Mouse (Mus musculus) frontal cortex, postnatal 25 days (tissue): ENCODE measurements around the gene Plbd2.
"Not testable (repeated sequence)": the region's sequence is repeated elsewhere in the genome, so short reads cannot be mapped to it uniquely, and the experiment has no call there.

ENCODE experiments used
- DNase-seq, 2 experiments: peaks; one replicate each; pipeline ENCODE4 v3.0.0; 2022; ENCODE audit warnings: low spot score in 2 of 2

The Plbd2 gene

GRCm38 (mm10) chr5:120510982-120511642 lies 7.7 kb upstream of the Plbd2 start, which contains the start of gene Slc8b1:
Gene Slc8b1, plus strand, starts transcription at chr5:120511168.
- peak; percentile 63 to 71 for DNase-seq

- DNase-seq = no peak
Observed at GRCm38 (mm10) chr5:120507311-120507710, 3.9 kb upstream of the Plbd2 start.

GRCm38 (mm10) chr5:120506490-120506889 lies 3.1 kb upstream of the Plbd2 start:
- DNase-seq = no peak

GRCm38 (mm10) chr5:120505781-120506180 lies 2.4 kb upstream of the Plbd2 start:
- DNase-seq = no peak

GRCm38 (mm10) chr5:120505368-120505767 lies 1.9 kb upstream of the Plbd2 start:
- DNase-seq = peak; percentile 60 to 65

GRCm38 (mm10) chr5:120502675-120503143 lies 716 bp downstream of the Plbd2 start:
- DNase-seq = no peak

- peak in 1 of 2 experiments; percentile 15 for DNase-seq
Observed at GRCm38 (mm10) chr5:120502147-120502621, 1.2 kb downstream of the Plbd2 start.

GRCm38 (mm10) chr5:120500609-120501008 lies 2.8 kb downstream of the Plbd2 start:
- DNase-seq = not testable (repeated sequence)

GRCm38 (mm10) chr5:120499202-120499601 lies 4.2 kb downstream of the Plbd2 start:
- no peak for DNase-seq

- DNase-seq = no peak
Observed at GRCm38 (mm10) chr5:120497071-120497470, 6.4 kb downstream of the Plbd2 start.

GRCm38 (mm10) chr5:120495703-120496226 lies 7.7 kb downstream of the Plbd2 start:
- no peak for DNase-seq

- DNase-seq = no peak
Observed at GRCm38 (mm10) chr5:120495064-120495702, 8.2 kb downstream of the Plbd2 start.

GRCm38 (mm10) chr5:120493873-120494395 lies 9.5 kb downstream of the Plbd2 start:
- DNase-seq = no peak

- DNase-seq = no peak
Observed at GRCm38 (mm10) chr5:120493440-120493839, 10.0 kb downstream of the Plbd2 start.

- DNase-seq = peak in 1 of 2 experiments; percentile 37
Observed at GRCm38 (mm10) chr5:120492437-120492836, 11.0 kb downstream of the Plbd2 start.

GRCm38 (mm10) chr5:120490679-120491192 lies 12.7 kb downstream of the Plbd2 start:
- DNase-seq = no peak

- no peak for DNase-seq
Observed at GRCm38 (mm10) chr5:120487844-120488243, 15.6 kb downstream of the Plbd2 start.

GRCm38 (mm10) chr5:120483399-120483798 lies 20.0 kb downstream of the Plbd2 start:
- DNase-seq = no peak

GRCm38 (mm10) chr5:120481205-120481604 lies 22.2 kb downstream of the Plbd2 start:
- no peak for DNase-seq

- DNase-seq = no peak
Observed at GRCm38 (mm10) chr5:120479538-120479937, 23.9 kb downstream of the Plbd2 start.

- no peak for DNase-seq
Observed at GRCm38 (mm10) chr5:120477993-120478392, 25.4 kb downstream of the Plbd2 start.

GRCm38 (mm10) chr5:120476296-120476695 lies 27.1 kb downstream of the Plbd2 start, which contains the start of gene Sds:
Gene Sds, plus strand, starts transcription at chr5:120476526.
- DNase-seq = no peak
